Mouse (Mus musculus) ES-Bruce4 (cell line): Measurements from ENCODE around the gene Depdc1b.

Experiments used
- CTCF ChIP-seq: IDR thresholded peaks from one replicate; pipeline ENCODE4 v1.8.1; 2011; ENCODE audit warnings: low read depth, low read length
- POLR2A ChIP-seq: IDR thresholded peaks from one replicate; pipeline ENCODE4 v1.8.1; 2011; ENCODE audit warnings: low read length; ENCODE audit not compliant: insufficient read depth

DNA sequence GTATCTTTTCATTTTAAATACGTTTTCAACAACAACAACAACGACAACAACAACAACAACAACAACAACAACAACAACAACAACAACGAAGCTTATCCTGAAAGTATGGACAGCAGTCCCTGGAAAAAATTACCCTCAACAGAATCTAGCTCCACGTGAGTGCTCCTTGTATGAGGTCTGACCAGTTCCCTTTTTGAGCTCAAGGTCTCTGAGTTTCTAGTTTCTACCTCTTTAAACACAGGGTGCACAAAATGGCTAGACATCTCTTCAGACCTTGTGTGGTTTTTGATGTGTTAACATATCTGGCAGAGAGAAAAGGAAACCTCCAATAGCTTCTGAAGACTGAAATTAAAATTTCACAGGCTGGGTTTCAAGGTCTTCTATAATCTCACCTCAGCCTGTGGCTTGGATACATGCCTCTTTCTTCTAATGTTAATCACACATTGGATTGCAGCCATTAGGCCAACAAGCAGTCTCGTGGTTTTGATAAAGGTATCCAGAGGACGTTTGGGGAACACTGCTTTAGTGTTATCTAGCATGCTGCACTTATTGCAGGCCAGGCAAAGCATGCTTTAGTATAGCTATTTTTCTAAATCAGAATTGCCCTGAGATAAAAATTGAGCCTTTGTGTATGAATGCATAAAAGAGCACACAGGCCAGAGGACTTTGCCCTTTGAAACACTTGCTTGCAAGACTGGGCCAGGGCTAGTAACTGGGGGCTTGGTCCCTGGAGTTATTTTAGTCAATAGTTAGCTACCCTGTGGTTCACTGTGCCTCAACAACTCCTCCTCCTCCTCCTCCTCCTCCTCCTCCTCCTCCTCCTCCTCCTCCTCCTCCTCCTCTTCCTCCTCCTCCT is 137.2 kb downstream of the Depdc1b start:
- TF ChIP-seq POLR2A (no peak), CTCF (no peak)
